Mouse (Mus musculus) embryonic facial prominence, embryonic 13.5 days (tissue): Measurements from ENCODE around the gene Nek6. TPM values are rescaled to one million over a fixed set of nuclear protein-coding genes. Genes with fewer than 3 reads are reported as not detected.

ENCODE experiments used
- ATAC-seq: fragments of 200-750 bp; cut with Nextera tagmentation; 2 replicates; pipeline ENCODE4 v1.8.0; 2017; ENCODE audit warnings: low read depth; ENCODE audit not compliant: insufficient number of reproducible peaks, insufficient read depth, low FRiP score, low TSS enrichment
- H3K27ac ChIP-seq: fragments of 300-500 bp; sonication (generic); 2 replicates; pipeline ENCODE4 v1.5.1; 2015; ENCODE audit warnings: moderate library complexity, mild to moderate bottlenecking, inconsistent platforms
- H3K27me3 ChIP-seq: fragments of 300-500 bp; sonication (generic); 2 replicates; pipeline ENCODE4 v1.6.1; 2015; ENCODE audit warnings: mild to moderate bottlenecking, inconsistent platforms
- H3K36me3 ChIP-seq: fragments of 300-500 bp; sonication (generic); 2 replicates; pipeline ENCODE4 v1.6.1; 2015; ENCODE audit warnings: mild to moderate bottlenecking, inconsistent platforms
- H3K4me1 ChIP-seq: fragments of 300-500 bp; sonication (generic); 2 replicates; pipeline ENCODE4 v1.6.1; 2015; ENCODE audit warnings: inconsistent platforms
- H3K4me2 ChIP-seq: fragments of 300-500 bp; sonication (generic); 2 replicates; pipeline ENCODE4 v1.6.1; 2015; ENCODE audit warnings: moderate library complexity, mild to moderate bottlenecking, inconsistent platforms
- H3K4me3 ChIP-seq: fragments of 300-500 bp; sonication (generic); 2 replicates; pipeline ENCODE4 v1.5.1; 2015; ENCODE audit warnings: mild to moderate bottlenecking, inconsistent platforms
- H3K9ac ChIP-seq: fragments of 300-500 bp; sonication (generic); 2 replicates; pipeline ENCODE4 v1.6.1; 2015; ENCODE audit warnings: mild to moderate bottlenecking, inconsistent platforms
- H3K9me3 ChIP-seq: fragments of 300-500 bp; sonication (generic); 2 replicates; pipeline ENCODE4 v1.6.1; 2016; ENCODE audit warnings: inconsistent platforms
- WGBS: fragments of 180-500 bp; shearing (Covaris S2); methylation state at CpG from one replicate; pipeline ENCODE4 v1.1.7; 2015; ENCODE audit warnings: mixed read lengths; 5-methylcytosine and 5-hydroxymethylcytosine counted together
- polyA plus RNA-seq: library from polyadenylated mRNA; unstranded; fragments of >200 nt; fragmentation: Nextera tagmentation; extraction: Ambion mirVana; gene quantifications from 2 replicates; pipeline ENCODE4 v1.2.1, GENCODE M21; 2015

Gene Nek6
- polyA plus RNA-seq, 1 experiment from 2014 or later = 114 TPM

- ATAC-seq = no peak
- peaks cover 59% of the 10 kb centered on the region for H3K36me3 ChIP-seq
- 91% methylated on average over 3 of the region's 3 CpGs for whole genome bisulfite sequencing
- no peaks in the 10 kb centered on the region for H3K9me3 ChIP-seq
- no peak overlapping the region for H3K9ac ChIP-seq
- no peak overlapping the region for H3K4me3 ChIP-seq
- no peak overlapping the region for H3K27ac ChIP-seq
- H3K27me3 ChIP-seq = no peaks in the 10 kb centered on the region
- no peak overlapping the region for H3K4me2 ChIP-seq
- H3K4me1 ChIP-seq = peaks cover 6% of the 10 kb centered on the region; the same call in 1 of the 2 replicates
Observed at GRCm38 (mm10) chr2:38556721-38557120, 45.3 kb downstream of the Nek6 start.

GRCm38 (mm10) chr2:38560296-38561227 lies 49.1 kb downstream of the Nek6 start:
- no peaks in the 10 kb centered on the region for H3K27me3 ChIP-seq
- no peak overlapping the region for H3K4me2 ChIP-seq
- no peak for ATAC-seq
- no peak overlapping the region for H3K4me3 ChIP-seq
- 74% methylated on average over 17 of the region's 17 CpGs for WGBS
- H3K9me3 ChIP-seq = no peaks in the 10 kb centered on the region
- no peaks in the 10 kb centered on the region for H3K4me1 ChIP-seq
- no peak overlapping the region for H3K9ac ChIP-seq
- no peak overlapping the region for H3K27ac ChIP-seq
- H3K36me3 ChIP-seq = peaks cover 67% of the 10 kb centered on the region

DNA sequence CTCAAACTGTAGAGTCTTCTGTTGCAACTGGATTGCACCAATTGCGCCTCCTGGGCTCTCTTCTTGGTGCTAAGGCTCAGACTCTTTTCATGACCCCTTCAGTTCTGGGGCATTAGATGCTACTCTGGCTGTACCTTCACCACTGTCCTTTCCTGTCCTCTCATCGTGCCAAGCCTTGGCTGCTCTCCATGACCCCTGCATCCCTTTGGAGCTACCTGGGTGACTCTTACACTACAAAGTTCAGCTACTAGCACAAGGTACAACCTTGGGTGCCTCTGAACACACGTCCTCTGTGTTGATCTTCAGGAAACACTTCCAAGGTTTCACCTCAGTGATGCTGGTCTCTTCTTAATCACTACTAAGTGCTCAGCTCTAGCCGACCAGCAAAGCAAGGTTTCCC lies 51.2 kb downstream of the Nek6 start:
- H3K27me3 ChIP-seq = no peaks in the 10 kb centered on the region
- no peak overlapping the region for H3K4me2 ChIP-seq
- 84% methylated on average over 4 of the region's 4 CpGs for WGBS
- H3K9me3 ChIP-seq = no peaks in the 10 kb centered on the region
- H3K4me1 ChIP-seq = peaks cover 6% of the 10 kb centered on the region; the same call in 1 of the 2 replicates
- no peak for ATAC-seq
- H3K36me3 ChIP-seq = peaks cover 74% of the 10 kb centered on the region
- H3K9ac ChIP-seq = no peak overlapping the region
- no peak overlapping the region for H3K27ac ChIP-seq
- H3K4me3 ChIP-seq = no peak overlapping the region

DNA sequence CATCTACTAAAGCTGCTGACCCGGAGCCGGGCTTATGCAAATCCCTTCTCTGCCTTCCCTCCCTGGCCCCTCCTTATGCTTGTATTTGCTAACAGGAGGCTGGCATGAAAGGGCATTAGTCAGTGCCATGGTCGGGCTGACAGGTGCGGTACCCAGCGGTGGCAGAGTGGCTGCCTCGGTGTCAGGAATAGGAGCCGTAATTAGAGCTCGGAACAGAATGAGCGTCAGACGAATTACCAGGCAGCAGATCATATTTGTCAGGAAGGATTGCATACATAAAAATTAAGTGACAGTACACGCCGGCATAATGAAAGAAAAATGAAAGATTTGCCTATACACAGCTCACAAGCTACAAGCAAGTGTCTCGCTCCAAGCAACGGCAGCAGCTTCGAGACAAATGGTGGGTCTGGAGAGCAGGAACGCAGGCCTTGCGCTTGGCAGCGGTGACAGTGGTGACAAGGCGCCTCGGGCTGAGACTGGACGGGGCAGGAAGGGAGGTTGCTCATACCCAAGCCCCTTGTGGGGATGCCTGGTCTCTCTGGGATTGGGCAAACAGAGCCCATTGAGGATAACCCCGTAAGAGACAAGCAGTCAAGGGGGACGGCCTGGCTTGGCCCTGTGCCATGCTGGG lies 60.6 kb downstream of the Nek6 start:
- Histone ChIP-seq H3K36me3 (peaks cover 95% of the 10 kb centered on the region), H3K9ac (no peak overlapping the region), H3K4me1 (peaks cover 4% of the 10 kb centered on the region; the same call in 1 of the 2 replicates), H3K9me3 (no peaks in the 10 kb centered on the region), H3K27ac (no peak overlapping the region), H3K4me3 (no peak overlapping the region), H3K4me2 (no peak overlapping the region), H3K27me3 (no peaks in the 10 kb centered on the region)
- 89% methylated on average over 23 of the region's 23 CpGs for WGBS
- no peak for ATAC-seq

DNA sequence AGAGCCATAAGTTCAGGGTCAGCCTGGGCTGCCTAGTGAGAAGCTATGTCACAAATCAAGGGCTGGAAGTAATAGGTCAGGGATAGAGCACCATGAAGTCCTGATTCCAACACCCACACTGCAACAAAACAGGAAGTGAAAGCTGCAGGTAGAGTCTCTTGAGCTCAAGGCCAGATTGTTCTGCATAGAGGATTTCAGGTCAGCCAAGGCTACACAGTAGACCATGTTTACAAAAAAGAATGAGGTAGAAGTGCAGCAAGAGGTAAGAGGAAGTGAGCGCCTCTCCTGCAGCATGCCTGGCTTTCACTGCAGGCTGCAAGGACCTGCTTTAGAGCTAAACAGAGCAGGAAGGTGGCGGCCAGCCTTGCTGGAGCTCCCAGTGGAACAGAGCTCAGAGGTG lies 63.3 kb downstream of the Nek6 start:
- H3K9ac ChIP-seq = no peak overlapping the region
- no peaks in the 10 kb centered on the region for H3K4me1 ChIP-seq
- H3K4me3 ChIP-seq = no peak overlapping the region
- peaks cover 98% of the 10 kb centered on the region for H3K36me3 ChIP-seq
- no peak overlapping the region for H3K4me2 ChIP-seq
- WGBS = 96% methylated on average over 2 of the region's 2 CpGs
- no peaks in the 10 kb centered on the region for H3K9me3 ChIP-seq
- H3K27me3 ChIP-seq = no peaks in the 10 kb centered on the region
- ATAC-seq = no peak
- no peak overlapping the region for H3K27ac ChIP-seq

- Histone ChIP-seq H3K9me3 (no peaks in the 10 kb centered on the region), H3K4me1 (no peaks in the 10 kb centered on the region), H3K9ac (no peak overlapping the region), H3K4me3 (no peak overlapping the region), H3K27ac (no peak overlapping the region), H3K36me3 (peaks cover 83% of the 10 kb centered on the region), H3K27me3 (no peaks in the 10 kb centered on the region), H3K4me2 (no peak overlapping the region)
- ATAC-seq = no peak
- 73% methylated on average over 13 of the region's 13 CpGs for WGBS
Observed at GRCm38 (mm10) chr2:38578602-38579521, 67.4 kb downstream of the Nek6 start.

DNA sequence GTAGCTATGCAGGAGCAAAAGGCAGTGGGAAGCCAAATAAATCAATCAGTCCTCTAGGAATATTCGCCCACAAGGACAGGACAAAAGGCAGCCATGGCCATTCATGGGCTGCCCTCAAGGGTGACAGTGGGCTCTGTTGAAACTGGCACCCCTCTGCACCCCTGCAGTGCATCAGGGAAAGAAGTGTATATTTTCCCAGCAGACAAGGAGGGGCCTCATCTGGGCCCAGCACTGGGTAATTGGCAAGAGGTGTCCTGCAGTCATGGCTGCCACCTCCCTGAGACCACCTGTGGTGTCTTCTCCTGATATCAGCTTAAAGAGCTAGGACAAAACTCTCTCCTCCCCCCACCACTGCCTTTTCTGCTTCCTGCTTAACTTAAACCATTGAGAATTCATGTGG lies 68.1 kb downstream of the Nek6 start:
- H3K36me3 ChIP-seq = peaks cover 81% of the 10 kb centered on the region
- H3K4me3 ChIP-seq = no peak overlapping the region
- no peak overlapping the region for H3K27ac ChIP-seq
- no peak overlapping the region for H3K9ac ChIP-seq
- no peaks in the 10 kb centered on the region for H3K9me3 ChIP-seq
- H3K27me3 ChIP-seq = no peaks in the 10 kb centered on the region
- no peak overlapping the region for H3K4me2 ChIP-seq
- 86% methylated on average over 1 of the region's 1 CpGs for WGBS
- peaks cover 2% of the 10 kb centered on the region; the same call in 1 of the 2 replicates for H3K4me1 ChIP-seq
- no peak for ATAC-seq

- Histone ChIP-seq H3K4me2 (no peak overlapping the region), H3K36me3 (peaks cover 73% of the 10 kb centered on the region), H3K4me1 (peaks cover 5% of the 10 kb centered on the region; the same call in 1 of the 2 replicates), H3K4me3 (no peak overlapping the region), H3K27ac (no peak overlapping the region), H3K9me3 (no peaks in the 10 kb centered on the region), H3K9ac (no peak overlapping the region), H3K27me3 (no peaks in the 10 kb centered on the region)
- 81% methylated on average over 2 of the region's 2 CpGs for whole genome bisulfite sequencing
- no peak for ATAC-seq
Observed at GRCm38 (mm10) chr2:38583982-38584381, 72.5 kb downstream of the Nek6 start.

DNA sequence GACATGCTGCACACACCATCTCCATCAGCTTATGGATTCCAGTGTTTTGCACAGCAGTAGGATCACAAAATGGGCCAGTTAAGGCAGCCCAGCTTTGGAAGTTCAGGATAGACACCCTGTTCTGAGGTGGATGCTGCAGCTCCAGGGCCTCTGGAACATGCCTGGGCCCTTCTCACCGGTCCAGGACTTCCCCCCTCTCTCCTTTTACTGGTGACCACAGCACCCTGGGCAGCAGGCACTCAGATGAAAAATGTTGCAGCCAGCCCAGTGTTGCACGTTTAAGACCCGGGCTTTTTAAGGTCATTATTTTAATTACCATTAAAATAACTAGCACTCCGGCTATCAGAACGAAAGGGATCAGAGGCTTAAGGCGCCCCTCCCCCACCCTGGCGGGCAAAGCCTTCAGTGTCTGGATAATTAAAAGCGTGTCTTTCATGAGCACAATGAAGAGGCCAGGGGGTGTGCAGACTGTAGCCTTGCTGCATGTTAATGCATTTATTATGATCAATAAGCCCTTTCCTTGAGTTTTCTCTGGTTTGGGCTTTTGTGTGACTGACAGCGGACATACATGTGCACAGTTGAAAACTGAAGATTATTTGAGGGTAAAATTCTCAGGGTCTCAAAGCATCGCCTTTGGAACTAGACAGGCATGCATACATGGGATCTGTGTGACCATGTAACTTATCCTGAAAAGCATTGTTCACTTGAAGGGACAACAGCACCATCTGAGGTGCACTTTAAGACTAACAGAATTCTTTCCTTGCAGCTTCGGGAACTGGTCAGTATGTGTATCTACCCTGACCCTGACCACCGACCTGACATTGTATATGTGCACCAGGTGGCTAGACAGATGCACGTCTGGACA lies 73.3 kb downstream of the Nek6 start:
- Histone ChIP-seq H3K4me2 (no peak overlapping the region), H3K27me3 (no peaks in the 10 kb centered on the region), H3K4me3 (no peak overlapping the region), H3K27ac (no peak overlapping the region), H3K9ac (no peak overlapping the region), H3K9me3 (no peaks in the 10 kb centered on the region), H3K36me3 (peaks cover 73% of the 10 kb centered on the region), H3K4me1 (peaks cover 5% of the 10 kb centered on the region; the same call in 1 of the 2 replicates)
- ATAC-seq = no peak
- WGBS = 43% methylated on average over 13 of the region's 13 CpGs

- Histone ChIP-seq H3K4me2 (no peak overlapping the region), H3K9me3 (no peaks in the 10 kb centered on the region), H3K27me3 (no peaks in the 10 kb centered on the region), H3K27ac (no peak overlapping the region), H3K36me3 (peaks cover 73% of the 10 kb centered on the region), H3K4me3 (no peak overlapping the region), H3K4me1 (peaks cover 5% of the 10 kb centered on the region; the same call in 1 of the 2 replicates), H3K9ac (no peak overlapping the region)
- 35% methylated on average over 5 of the region's 5 CpGs for WGBS
- ATAC-seq = no peak
Observed at GRCm38 (mm10) chr2:38585379-38585736, 73.9 kb downstream of the Nek6 start.
